Mouse (Mus musculus) kidney, adult 11 months (tissue): ENCODE measurements around the gene Bzw1.
A peak's percentile ranks its signal among the peaks of the same experiment; 100 is the strongest.
"Not testable (repeated sequence)": the region's sequence is repeated elsewhere in the genome, so short reads cannot be mapped to it uniquely, and the experiment has no call there.

ENCODE experiments used
- DNase-seq: peaks from one replicate; pipeline ENCODE4 v3.0.0; 2022

The Bzw1 gene

DNA sequence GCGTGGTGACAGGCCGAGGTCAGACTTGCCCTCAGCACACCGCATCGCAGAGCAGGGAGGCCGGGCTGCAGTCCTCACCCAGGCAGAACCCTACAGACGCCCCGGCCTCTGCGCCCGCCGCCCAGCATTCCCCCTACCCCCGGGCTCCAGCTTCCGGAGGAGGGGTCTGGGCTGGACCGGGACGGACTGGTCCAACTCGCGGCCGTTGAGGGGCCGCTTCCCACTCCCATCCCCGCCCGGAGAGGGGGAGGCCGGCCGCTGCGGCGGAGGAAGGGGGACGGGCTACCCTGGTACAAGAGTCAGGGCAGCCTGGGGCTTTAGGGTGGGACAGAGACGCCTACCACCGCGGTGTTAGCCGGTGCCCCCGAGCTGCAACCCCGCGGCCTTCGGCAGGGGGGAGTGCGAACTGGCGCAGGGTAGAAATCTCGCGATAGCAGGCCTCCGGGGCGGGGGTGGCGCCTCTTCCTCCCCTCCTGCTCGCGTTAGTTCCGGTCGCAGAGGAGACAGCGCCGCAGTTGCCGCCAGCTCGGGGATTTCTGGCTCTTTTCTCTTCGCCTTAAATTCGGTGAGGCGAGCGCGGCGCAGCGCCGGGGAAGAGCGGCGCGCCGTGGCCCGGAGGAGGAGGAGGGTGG, at the start of gene Bzw1:
Gene Bzw1 (plus strand): TSS at position 247 of the 632 bp plus-strand sequence.
- DNase-seq = peak; percentile 88

DNA sequence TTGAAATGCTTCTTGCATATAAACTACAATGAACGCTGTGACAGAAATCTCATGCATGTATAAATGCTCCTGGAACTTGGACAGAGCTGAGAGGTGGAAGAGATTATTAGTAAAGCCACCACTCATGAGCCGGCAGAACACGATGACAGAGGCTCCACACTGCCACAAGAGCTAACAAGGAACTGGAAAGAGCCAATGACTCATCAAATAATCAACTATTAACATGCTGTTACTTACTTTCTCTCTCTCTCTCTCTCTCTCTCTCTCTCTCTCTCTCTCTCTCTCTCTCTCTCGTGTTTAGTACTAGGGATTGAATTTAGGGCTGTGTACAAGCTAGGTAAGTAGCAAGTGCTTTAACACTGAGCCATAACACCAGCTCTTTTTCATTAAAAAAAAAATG, 48.8 kb upstream of the Bzw1 start:
- no peak for DNase-seq

DNA sequence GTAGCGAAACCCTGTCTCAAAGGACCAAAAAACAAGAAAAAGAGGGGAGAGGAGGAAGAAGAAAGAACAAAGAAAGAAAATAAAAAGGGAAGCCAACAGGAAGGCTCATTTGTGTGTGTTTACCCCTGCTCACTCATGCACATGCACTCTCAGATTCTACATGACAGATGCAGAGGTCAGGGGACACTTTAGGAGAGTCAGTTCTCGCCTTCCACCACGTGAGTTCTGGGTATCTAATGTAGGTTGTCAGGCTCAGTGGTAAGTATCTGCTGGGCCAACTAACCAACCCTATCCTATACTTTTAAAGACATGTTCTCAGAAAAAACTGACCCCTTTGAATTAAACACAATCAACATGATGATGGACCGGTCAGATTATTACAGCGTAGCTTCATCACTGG, 48.1 kb upstream of the Bzw1 start:
- no peak for DNase-seq

DNA sequence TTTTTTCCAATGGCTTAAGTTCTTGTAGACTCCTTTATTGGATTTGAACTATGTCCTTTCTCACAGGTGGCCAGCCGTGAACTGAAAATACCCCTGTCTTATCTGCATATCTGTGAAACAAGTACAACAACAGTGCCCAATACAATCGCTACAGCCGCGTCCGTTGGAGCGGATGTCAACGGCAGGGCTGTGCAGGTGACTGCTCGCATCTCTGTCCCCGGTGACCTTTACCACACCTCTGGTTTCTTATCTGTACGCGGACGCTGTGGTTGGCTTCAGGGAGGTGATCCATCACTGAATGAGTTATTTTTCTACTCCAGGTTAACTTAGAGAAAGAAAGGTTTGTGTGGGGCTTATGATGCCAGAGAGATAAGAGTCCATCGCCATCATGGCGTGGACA, 46.5 kb upstream of the Bzw1 start:
- DNase-seq = no peak

DNA sequence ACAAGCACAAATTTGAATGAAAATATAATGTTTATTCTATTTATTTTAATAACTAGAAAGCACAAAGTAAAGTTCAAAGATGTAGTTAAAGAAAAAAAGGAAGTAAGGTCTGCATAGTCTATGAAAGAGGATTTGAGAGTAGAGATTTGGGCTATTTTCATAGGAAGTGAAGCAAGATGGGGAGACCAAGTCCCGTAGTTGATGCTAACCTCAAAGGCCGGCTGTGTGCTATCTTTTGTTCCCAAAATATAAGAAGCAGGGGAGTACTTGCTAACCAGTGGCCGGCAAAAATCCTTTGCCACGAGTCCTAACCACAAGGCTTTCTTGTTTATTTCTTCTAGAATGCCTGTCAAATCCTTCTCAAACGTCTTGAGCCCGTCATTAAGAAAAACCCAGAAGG, 44.0 kb upstream of the Bzw1 start:
- no peak for DNase-seq

DNA sequence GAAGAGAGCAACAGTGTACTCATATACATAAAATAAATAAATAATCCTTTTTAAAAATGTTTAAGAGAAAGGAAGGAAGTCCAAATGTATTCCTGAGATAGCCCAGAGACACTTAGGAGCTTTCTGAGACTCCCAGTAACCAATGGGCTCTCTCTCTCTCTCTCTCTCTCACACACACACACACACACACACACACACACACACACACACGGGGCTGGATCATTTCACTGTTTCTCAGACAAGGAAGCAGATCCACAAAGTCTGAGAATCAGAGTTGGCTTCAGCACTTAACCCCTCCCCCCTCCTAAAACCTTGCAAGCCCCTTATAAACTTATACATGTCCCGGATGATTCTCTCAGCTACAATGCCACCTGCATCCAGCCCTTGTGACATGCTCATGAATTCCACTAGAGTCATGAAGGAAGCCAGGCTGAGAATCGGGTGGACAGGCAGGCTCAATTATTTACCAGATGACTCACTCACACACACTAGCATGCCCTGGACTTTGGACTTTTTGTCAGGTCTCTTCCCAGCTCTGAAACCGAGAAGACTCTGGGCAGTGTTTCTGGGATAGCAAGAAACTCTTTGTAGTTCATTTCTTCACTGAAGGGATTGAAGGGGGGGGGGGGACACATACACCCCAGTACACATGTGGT, 39.3 kb upstream of the Bzw1 start:
- peak; percentile 84 for DNase-seq

DNA sequence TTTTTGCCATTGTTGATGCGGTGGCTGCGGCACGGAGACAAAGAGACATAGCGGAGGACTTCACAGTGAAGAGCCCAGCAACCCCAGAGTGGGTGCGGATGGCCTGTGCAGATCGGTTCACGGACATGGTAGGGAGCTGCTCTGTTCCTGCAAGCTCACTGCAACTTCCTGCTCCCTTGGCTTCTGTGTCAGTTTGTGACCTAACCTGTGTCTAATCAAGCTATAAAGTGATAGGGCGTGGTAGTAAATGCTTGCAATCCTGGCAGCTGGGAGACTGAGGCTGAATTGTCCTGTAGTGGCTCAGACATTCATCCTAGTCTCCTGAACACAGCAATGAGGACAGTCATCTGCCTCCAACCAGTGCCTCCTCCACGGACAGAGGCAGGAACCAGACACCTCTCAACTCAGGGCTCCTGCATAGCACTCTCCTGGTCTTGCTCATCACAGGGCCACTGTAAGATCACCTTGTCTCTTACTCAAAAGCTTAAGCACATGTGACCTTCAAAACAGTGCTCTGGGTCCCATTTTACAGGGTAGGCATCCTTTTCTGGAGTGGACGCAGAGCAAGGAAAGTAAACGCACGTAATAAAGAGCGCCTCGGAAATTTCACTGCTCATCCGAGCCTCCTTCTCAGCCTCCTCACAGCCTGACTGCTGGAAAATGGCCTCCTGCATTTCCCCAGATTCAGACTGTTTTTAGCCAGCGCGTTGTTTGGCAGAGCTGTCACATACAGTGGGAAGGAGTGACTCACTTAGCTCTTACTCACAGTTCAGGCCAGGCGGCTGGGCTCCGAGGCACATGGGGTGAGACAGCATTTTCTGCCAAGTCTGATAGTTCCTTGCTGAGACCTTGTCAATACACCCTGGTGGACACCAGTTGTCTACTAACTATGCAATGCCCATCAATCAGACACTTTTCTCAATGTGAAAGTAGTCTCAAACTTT, 33.5 kb upstream of the Bzw1 start:
- no peak for DNase-seq

DNA sequence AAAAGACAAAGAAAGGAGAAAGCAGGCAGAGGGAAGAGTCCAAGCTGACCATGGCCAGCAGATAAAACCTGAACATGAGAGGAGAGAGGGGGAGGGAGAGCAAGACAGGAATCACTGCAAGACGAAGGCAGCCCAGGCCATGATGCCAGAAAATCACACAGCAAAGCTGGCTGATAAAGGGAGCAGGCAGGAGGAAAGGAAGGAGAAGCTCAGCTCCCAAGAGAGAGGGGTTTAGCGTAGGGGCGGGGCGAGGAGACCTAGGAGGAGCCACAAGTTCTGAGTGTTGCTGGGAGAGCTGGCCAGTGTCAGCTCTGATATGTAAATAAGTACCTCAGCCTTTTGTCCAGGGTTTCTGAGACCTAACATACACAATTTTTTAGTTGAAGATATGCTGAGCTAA, 30.4 kb upstream of the Bzw1 start:
- no peak for DNase-seq

DNA sequence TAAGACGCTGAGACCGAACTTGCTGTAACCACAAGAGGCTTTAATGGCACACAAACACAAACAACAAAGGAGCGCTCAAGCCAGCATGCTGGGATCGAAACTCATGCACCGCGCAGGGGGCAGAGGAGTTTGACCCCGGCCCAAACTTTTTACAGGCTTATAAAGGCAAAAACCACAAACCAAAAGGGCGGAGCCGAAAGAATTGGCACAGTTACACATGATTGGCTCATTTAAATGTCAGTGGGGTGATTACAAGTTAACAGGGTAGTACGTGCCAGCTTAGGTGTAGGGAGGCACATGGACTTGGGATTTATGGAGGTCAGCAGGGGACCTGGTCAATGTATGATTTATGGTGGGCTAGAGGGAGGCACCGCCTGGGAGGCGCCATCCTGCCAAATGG, 28.1 kb upstream of the Bzw1 start:
- peak; percentile 33 for DNase-seq

DNA sequence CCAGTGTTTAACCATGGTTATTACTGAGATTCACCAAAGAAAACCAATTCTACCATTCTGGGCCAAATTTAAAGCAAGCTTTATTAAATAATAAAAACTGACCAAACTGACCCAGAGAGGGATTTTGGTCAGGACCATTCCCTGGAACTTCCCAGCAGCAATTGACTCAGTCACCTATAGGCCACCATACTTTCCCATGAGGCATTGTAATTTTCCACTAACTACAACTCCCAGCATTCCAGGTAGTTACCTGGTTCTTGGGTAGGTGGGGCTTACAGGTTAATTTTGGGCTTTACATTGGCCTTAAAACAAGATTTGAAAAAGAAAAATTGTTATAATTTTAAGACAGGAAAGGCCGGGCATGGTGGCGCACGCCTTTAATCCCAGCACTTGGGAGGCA, 26.9 kb upstream of the Bzw1 start:
- no peak for DNase-seq

DNA sequence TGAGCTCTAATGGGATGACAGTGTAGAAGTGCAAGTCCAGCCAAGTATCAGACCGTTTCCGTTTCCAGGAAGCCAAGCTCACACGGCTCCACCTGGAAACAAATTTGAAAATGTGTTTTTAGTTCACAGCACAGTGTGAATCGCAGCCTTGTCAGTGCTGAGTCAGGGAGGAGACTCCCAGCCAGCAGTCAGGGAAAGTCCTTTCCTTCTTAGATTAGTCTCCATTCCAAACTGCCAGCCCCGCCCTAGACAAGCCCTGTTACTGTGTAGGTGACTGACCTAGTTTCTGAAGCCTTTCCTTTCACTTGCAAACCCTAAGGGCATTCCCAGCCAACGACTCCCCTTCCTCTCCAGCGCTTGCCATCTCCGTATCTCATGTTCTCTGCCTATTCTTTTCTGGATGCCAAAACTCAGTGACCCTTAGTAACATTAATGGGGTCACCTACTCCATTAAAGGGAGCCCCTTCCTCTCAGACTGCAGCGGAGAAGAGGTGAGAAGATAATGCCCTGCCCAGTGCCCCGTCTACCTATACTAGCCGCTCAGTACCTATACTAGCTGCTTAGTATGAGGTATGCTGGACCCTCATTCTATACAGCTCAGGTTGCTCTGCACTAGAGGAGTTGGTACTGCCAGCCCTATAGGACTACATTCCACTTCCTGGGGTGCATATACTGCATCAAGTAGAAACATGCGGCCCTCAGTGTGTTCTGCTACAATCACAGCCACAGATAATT, 25.8 kb upstream of the Bzw1 start:
- DNase-seq = no peak

DNA sequence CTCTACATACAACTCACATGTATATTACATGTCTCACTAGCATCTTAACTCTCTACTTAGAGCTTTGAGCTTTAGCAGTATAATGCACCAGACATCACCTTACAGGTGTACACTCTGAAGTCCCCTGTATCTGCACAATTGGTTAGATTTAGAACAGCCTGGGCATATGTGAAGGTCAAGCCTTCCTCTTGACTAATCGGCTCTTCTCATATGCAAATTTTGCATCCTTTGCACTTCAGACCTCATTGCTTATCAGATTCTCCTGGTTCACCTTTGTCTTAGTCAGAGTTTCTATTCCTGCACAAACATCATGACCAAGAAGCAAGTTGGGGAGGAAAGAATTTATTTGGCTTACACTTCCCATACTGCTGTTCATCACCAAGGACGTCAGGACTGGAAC, 23.0 kb upstream of the Bzw1 start:
- DNase-seq = no peak

DNA sequence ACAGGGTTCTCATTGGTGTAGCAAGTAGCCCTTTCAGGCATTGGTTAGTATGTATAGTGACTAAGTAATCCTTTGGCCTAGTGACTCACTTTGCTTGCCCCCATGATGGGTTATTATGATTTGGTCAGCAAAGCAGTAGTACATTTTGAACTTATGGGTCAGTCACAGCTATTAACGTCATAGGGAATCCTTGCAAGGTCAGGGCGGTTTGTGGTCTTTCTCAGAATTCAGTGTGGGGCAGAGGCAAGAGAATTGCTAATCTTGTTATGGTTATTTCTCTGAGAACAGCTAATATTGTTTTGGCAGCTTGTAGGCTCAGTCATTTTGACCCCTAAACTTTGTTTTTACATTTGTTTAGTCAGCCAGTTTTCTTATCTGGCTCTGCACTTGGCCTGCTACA, 18.4 kb upstream of the Bzw1 start:
- not testable (repeated sequence) for DNase-seq

DNA sequence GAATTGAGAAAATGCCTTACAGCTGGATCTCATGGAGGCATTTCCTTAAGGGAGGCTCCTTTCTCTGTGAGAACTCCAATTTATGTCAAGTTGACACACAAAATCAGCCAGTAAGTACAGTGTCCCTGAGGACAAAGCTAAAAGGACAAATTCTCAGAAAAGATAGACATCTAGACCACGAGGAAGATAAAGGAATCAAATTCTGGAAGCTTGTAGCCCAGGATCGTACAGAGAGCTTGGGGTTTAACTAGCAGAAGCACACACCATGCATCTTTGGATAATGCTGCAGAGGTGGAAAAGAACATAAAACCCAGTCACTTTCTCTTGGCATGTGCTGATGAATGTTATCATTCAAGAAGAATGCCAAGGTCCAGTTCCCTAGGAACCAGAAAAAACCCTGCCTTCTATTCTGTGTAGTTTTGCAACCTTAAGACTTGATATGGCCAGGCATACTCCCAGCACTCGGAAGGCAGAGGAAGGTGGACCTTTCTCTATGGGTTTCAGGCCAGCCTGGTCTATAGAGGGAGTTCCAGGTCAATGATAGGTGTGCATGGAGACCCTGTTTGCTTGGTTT, 17.0 kb upstream of the Bzw1 start:
- no peak for DNase-seq

DNA sequence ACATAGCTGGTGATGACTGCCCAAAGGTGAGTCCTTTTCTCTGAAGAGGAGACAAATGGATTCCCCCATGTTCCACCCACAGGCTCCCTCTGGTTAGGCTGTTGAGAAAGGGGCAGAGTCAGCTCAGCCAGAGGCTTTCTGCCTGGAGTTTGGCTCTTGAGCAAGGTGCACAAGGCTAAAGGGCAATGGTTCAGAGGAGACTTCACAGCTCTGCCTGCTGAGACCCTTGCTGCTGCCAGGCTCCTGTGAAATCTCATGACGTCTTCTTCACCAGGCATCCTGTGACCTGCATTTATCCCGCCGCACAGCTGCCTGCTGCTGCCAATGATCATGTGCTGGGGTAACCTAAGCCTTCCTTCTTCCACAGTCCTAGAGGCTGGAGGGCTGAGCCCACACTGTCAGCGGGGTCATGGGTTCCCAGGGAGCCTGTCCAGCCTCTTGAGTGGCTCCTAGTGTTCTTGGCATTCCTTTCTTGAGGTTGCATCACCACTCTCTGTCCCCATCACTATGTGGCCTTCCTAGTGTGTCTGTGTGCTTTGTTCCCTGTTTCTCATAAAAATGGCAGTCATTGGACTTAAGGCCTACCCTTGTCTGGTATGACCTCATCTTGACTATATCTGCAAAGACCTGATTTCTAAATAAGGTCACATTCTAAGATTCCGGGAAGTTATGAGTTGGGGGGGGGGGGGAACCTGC, 10.0 kb upstream of the Bzw1 start:
- DNase-seq = peak; percentile 54

DNA sequence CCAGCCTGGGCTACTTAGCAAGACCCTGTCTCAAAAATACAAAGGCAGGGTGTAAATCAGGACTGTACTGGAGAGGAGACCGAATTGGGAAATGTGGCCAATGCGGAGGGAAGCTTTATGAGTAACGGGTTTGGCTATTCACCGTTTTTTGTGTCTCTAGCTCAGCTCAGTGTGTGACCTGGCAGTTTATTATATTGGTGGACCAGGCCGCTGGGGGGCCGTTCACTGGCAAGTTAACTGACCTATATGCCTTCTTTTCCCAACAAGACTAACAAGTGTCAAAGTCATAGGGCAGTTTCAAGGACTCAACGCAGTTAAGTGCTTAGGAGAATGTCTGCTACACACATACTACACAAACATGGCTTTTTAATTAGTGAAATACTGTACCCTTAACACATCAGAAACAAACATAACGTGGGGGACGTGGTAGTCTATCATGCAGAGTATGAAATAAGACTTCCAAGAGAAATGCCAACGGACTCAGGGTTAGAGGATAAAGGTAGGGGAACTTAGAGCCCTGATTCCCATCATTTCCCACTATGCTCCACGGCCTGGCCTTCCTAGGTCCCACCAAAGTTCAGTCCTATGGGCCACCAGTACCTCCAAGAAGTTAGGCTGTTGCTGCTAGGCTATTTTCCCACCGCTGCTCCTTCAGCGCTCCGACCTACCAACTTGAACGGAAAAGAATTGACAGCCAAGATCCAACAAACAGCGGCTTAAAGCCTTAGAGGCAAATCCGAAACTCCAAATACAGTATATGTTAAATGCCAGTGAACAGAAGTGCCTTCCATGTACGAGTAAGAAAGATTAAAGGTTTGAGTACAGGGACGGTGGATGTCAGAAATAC, 1.1 kb upstream of the Bzw1 start:
- no peak for DNase-seq

DNA sequence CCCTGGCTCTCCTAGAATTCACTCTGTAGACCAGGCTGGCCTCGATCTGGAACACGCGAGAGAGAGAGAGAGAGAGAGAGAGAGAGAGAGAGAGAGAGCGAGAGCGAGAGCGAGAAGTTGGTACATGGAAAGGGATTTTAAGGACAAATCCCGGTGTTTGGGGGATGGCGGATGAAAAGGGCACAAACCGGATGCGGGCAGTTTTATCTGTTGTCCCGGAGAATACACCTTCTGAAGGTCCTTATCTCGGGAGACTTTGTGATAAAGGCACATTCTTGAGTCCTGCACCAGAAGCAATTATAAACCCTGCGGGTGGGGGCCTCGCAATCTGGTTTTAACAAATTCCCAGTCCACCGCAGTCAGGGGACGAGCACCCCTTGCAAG, 438 bp upstream of the Bzw1 start:
- no peak for DNase-seq

DNA sequence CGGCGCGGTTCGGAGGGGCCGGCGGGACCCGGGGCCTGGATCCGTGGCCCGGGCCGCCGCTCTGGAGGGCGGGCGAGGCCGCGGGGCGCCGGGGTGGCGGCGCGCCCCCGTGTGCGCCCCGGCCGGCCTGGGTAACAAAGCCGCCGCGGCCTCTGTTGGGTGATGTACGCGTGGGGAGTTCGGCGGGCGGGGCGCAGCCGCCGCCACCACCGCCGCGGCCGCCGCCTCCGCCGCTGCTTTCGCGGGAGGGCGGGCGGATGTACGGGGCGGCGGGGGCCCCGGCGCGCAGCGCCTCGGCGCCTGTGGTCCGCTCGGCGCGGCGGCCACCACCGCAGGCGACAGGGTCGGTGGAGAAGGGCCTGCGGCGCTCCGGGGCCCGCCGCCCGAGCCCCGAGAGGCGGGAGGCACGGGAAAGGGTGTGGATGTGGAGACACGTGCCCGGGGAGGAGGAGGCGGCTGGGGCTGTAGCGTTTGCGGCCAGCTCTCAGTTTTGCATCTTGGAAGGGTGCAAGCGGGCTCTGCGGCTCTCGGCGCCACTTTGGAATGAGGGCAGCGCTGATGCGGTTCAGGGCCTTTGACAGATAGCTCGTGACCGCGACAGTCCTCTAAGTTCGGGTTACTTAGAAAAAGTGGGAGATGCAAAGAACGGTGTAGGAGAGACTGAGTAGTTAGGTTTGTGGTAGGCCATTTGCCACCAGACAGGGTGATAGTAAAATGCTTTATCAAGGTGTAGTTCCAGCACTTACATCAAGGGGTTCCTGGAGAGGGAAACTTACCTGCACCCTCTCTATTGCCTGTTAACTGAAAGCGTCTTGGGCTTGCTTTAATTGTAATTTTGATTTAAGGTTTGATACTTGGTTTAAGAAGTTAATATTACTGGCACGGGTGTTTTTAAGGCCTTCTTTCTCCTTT, 842 bp downstream of the Bzw1 start:
- peak; percentile 51 for DNase-seq

DNA sequence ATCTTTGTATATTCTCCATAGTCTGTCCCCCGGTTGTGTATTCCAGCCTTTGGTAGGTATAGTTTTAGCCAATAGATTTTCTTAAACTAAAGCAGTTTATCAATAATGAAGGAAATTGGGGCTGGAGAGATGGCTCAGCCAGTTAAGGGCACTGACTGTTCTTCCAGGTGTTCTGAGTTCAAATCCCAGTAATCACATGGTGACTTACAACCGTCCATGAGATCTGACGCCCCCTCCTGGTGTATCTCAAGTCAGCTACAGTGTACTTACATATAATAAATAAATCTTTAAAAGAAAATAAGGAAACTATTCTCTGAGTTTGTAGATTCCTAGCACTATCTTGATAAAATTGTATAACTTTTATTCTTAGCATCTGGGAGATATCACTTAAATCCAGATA, 2.6 kb downstream of the Bzw1 start:
- no peak for DNase-seq

DNA sequence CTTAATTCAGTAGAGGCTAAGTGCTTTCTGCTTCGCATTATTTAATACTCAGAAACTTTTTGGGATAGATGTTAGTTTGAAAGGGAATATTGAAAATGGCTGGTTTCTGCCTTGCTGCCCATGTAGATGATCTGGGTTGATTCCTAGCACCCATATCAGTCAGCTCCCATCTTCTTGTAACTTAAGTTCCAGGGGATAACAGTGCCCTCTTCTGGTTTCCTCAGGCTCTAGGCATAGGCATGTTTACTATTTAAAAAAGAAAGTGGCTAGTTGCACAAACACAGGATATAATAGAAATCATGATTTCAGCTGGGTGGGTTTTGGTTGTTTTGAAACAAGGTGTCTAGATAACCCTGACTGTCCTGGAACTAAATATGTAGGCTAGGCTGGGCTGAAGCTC, 3.5 kb downstream of the Bzw1 start:
- no peak for DNase-seq
